Mouse (Mus musculus) limb, embryonic 15.5 days (tissue): ENCODE measurements around the gene Ewsr1. TPM values are rescaled to one million over a fixed set of nuclear protein-coding genes. Genes with fewer than 3 reads are reported as not detected.
A peak's percentile ranks its signal among the peaks of the same experiment; 100 is the strongest.

Experiments used
- ATAC-seq: fragments of 200-750 bp; cut with Nextera tagmentation; 2 replicates; pipeline ENCODE4 v1.8.0; 2017; ENCODE audit warnings: low read depth, moderate TSS enrichment; ENCODE audit not compliant: insufficient number of reproducible peaks, low FRiP score, low TSS enrichment
- H3K27ac ChIP-seq: fragments of 300-500 bp; sonication (generic); 2 replicates; pipeline ENCODE4 v1.5.1; 2015; ENCODE audit warnings: moderate library complexity, mild to moderate bottlenecking, inconsistent platforms
- H3K27me3 ChIP-seq: fragments of 300-500 bp; sonication (generic); 2 replicates; pipeline ENCODE4 v1.6.1; 2015; ENCODE audit warnings: inconsistent platforms
- H3K36me3 ChIP-seq: fragments of 300-500 bp; sonication (generic); 2 replicates; pipeline ENCODE4 v1.6.1; 2015; ENCODE audit warnings: inconsistent platforms
- H3K4me1 ChIP-seq: fragments of 300-500 bp; sonication (generic); 2 replicates; pipeline ENCODE4 v1.6.1; 2015; ENCODE audit warnings: inconsistent platforms
- H3K4me2 ChIP-seq: fragments of 300-500 bp; sonication (generic); 2 replicates; pipeline ENCODE4 v1.6.1; 2015; ENCODE audit warnings: mild to moderate bottlenecking, inconsistent platforms
- H3K4me3 ChIP-seq: fragments of 300-500 bp; sonication (generic); 2 replicates; pipeline ENCODE4 v1.5.1; 2015; ENCODE audit warnings: mild to moderate bottlenecking, inconsistent platforms
- H3K9ac ChIP-seq: fragments of 300-500 bp; sonication (generic); 2 replicates; pipeline ENCODE4 v1.6.1; 2015; ENCODE audit warnings: inconsistent platforms
- H3K9me3 ChIP-seq: fragments of 300-500 bp; sonication (generic); 2 replicates; pipeline ENCODE4 v1.6.1; 2016; ENCODE audit warnings: inconsistent platforms
- WGBS: fragments of 180-500 bp; shearing (Covaris S2); methylation state at CpG from one replicate; pipeline ENCODE4 v1.1.7; 2015; 5-methylcytosine and 5-hydroxymethylcytosine counted together
- polyA plus RNA-seq: library from polyadenylated mRNA; unstranded; fragments of >200 nt; fragmentation: Nextera tagmentation; extraction: Ambion mirVana; gene quantifications from 2 replicates; pipeline ENCODE4 v1.2.1, GENCODE M21; 2015

The Ewsr1 gene
- polyA plus RNA-seq, 1 experiment from 2014 or later, result 655 TPM

DNA sequence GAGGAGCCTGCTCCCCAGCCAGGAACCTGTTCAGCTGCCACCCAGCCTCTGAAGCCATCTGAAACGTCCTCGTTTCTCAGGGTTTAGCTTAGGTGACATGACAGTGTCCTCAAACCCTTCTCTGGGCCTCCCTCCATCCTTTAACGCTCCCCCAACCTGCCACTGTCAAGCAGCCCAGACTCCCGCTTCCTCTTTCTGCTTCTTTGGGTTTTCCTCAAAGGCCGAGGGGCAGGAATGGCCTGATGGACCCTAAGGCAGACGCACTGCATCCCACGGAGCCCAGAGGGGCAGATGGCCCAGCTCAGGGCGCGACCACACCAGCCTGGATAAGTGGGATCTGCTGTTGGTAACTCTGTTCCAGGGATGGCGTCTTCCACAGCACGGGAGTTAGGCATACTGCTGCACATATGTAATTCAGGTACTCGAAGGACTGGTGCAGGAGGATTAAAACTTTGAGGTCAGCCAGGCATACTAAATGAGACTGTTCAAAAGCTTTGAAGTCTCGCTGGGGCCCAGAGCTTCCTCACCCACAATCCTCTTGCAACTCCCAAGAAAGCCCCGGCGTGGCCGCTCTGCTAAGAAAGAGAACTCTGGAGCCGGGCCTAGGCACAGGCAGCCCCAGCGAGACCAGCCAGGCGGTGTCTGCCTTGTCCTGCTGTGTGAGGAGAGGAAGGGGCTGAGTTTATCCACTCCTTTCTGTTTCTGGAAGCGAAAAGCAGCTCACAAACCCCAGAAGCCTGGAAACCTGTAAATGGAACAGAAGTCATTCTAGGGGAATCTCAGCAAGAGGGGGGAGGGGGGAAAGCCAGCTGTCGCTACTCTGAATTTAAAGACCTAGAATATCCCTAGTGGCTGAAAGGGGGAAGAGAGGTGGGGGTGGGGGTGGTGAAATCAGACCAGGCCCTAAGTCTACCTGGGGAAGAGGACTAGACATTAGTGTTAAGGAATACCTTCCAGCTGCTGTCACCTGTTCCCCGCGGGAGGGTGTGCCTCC lies 42.8 kb downstream of the Ewsr1 start:
- WGBS, result 39% methylated on average over 23 of the region's 23 CpGs
- no peak overlapping the region for H3K4me2 ChIP-seq
- no peak for ATAC-seq
- peaks cover 42% of the 10 kb centered on the region for H3K4me1 ChIP-seq
- H3K27me3 ChIP-seq, result peaks cover 63% of the 10 kb centered on the region
- H3K4me3 ChIP-seq, result no peak overlapping the region
- H3K9me3 ChIP-seq, result no peaks in the 10 kb centered on the region
- H3K36me3 ChIP-seq, result peaks cover 6% of the 10 kb centered on the region
- 0 out of 2 replicates have a peak overlapping the region, but pooled peaks have one; percentile 17 for H3K27ac ChIP-seq
- no peak overlapping the region for H3K9ac ChIP-seq

DNA sequence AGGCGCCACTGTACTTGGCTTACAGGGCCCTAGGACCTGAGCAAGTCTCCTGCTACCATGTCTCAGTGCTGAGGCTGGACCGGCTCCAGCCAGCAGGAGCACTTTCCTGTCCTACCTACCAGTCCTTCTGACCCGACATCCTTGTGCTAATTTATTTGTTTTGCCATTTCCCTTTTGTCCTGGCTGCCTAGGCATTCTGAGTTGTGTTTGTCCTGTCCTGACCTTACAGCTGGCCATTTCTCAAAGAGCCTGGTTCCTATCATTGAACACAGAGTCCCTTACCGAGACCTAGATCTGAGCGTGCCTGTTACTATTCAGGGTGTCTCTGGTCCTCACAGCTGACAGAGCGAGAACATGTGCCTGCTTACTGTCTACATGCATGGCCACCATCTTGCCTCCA lies 44.2 kb downstream of the Ewsr1 start:
- ATAC-seq, result no peak
- Histone ChIP-seq H3K4me3 (no peak overlapping the region), H3K4me2 (no peak overlapping the region), H3K9me3 (no peaks in the 10 kb centered on the region), H3K36me3 (no peaks in the 10 kb centered on the region), H3K4me1 (peaks cover 32% of the 10 kb centered on the region), H3K9ac (no peak overlapping the region), H3K27me3 (peaks cover 49% of the 10 kb centered on the region), H3K27ac (no peak overlapping the region)
- WGBS, result 61% methylated on average over 6 of the region's 6 CpGs

DNA sequence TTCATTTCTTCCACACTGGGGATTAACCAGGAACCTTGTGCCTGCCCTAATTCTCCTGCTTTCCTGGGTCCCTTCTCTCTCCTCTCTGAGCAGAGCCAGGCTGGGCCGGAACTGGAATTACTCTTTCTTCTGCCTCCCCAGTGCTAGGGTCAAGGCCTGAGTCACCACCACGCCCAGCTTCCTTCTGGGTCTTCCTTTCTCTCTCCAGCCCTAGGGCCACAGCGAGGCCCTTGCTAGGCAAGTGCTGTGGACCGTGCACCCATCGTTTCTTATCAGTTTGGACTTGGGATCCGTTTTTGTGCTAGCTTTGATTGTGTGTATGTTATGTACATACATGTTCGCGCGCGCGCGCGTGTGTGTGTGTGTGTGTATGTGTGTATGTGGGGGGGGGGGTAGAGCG lies 44.9 kb downstream of the Ewsr1 start:
- 91% methylated on average over 14 of the region's 14 CpGs for WGBS
- Histone ChIP-seq H3K36me3 (no peaks in the 10 kb centered on the region), H3K4me3 (no peak overlapping the region), H3K9ac (no peak overlapping the region), H3K9me3 (no peaks in the 10 kb centered on the region), H3K4me2 (no peak overlapping the region), H3K27me3 (peaks cover 42% of the 10 kb centered on the region), H3K4me1 (peaks cover 25% of the 10 kb centered on the region), H3K27ac (no peak overlapping the region)
- no peak for ATAC-seq

DNA sequence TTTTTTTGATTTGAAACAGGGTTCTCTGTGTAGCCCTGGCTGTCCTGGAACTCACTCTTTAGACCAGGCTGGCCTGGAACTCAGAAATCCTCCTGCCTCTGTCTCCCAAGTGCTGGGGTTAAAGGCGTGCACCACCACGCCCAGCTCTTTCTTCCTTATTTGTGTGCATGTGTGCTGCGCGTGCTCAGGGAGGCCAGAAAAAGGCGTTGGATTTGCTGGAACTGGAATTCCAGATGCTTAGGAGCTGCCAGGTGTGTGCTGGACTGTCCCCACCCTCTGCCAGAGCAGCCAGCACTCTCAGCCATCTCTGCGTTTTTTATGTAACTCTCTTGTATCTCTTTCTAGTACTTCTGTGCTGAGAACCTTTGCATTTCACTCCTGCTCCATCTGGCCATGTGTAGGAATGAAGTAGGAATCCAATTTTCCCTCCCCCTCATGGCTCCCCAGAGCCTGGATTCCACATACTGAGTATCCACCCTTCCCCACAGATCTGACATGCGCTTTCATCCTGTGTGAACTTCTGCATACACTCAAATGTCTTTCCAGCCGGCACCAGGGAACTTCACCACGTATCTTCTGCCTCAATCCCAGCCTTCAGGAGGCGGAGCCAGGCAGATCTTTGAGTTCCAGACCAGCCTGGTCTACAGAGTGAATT lies 46.7 kb downstream of the Ewsr1 start:
- Histone ChIP-seq H3K9ac (no peak overlapping the region), H3K27me3 (peaks cover 26% of the 10 kb centered on the region), H3K4me3 (no peak overlapping the region), H3K4me1 (peaks cover 9% of the 10 kb centered on the region), H3K36me3 (no peaks in the 10 kb centered on the region), H3K27ac (peak overlapping the region; percentile 22; the same call in 1 of the 2 replicates), H3K9me3 (no peaks in the 10 kb centered on the region), H3K4me2 (no peak overlapping the region)
- 57% methylated on average over 10 of the region's 10 CpGs for WGBS
- ATAC-seq, result no peak

DNA sequence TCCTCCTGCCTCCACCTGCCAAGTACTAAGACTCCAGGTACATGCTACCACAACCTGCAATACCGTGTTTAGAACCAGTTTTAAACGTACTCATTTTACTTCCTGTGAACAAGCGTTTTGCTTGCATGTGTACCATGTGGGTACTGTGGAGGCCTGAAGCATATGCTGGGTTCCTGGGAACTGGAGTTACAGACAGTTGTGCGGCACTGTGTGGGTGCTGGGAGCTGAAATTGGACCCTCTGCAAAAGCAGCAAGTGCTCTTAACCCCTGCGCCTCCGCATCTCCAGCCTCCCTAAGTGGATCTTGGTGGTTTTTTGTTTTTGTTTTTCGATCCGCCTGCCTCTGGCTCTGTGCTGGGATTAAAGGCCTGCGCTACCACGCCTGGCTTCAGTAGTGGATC lies 47.4 kb downstream of the Ewsr1 start:
- 78% methylated on average over 10 of the region's 10 CpGs for WGBS
- ATAC-seq, result no peak
- peaks cover 19% of the 10 kb centered on the region for H3K27me3 ChIP-seq
- H3K27ac ChIP-seq, result no peak overlapping the region
- H3K36me3 ChIP-seq, result no peaks in the 10 kb centered on the region
- no peak overlapping the region for H3K4me2 ChIP-seq
- H3K9ac ChIP-seq, result no peak overlapping the region
- H3K9me3 ChIP-seq, result no peaks in the 10 kb centered on the region
- no peak overlapping the region for H3K4me3 ChIP-seq
- peaks cover 4% of the 10 kb centered on the region; the same call in 1 of the 2 replicates for H3K4me1 ChIP-seq

DNA sequence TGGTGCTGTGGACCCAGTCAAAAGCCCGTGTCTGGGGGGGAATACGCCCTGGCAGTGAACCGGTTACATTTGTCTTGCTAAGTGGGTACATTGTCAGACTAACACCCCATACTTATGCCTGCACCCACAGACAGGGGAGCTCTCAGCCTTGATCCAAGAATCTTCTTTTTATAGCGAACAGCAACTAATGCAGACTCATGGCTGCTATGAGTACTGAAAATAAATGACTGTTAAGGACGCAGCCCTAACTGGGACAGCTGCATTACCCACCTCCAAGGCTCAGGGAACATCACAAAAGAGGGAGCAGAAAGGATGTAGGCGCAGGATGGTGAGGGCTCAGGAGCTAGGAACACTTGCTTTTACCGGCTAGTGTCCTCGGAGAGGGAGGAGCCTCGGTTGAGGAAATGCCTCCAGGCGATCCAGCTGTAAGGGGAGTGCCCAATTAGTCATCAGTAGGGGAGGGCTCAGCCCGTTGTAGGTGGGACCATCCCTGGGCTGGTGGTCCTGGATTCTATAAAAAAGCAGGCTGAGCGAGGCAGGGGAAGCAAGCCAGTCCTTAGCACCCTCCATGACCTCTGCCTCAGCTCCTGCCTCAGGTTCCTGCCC lies 52.6 kb downstream of the Ewsr1 start:
- no peak overlapping the region for H3K4me2 ChIP-seq
- ATAC-seq, result no peak
- H3K9me3 ChIP-seq, result no peaks in the 10 kb centered on the region
- 41% methylated on average over 12 of the region's 12 CpGs for WGBS
- no peak overlapping the region for H3K4me3 ChIP-seq
- H3K27ac ChIP-seq, result no peak overlapping the region
- peaks cover 16% of the 10 kb centered on the region for H3K36me3 ChIP-seq
- peaks cover 6% of the 10 kb centered on the region for H3K4me1 ChIP-seq
- H3K9ac ChIP-seq, result no peak overlapping the region
- H3K27me3 ChIP-seq, result no peaks in the 10 kb centered on the region

DNA sequence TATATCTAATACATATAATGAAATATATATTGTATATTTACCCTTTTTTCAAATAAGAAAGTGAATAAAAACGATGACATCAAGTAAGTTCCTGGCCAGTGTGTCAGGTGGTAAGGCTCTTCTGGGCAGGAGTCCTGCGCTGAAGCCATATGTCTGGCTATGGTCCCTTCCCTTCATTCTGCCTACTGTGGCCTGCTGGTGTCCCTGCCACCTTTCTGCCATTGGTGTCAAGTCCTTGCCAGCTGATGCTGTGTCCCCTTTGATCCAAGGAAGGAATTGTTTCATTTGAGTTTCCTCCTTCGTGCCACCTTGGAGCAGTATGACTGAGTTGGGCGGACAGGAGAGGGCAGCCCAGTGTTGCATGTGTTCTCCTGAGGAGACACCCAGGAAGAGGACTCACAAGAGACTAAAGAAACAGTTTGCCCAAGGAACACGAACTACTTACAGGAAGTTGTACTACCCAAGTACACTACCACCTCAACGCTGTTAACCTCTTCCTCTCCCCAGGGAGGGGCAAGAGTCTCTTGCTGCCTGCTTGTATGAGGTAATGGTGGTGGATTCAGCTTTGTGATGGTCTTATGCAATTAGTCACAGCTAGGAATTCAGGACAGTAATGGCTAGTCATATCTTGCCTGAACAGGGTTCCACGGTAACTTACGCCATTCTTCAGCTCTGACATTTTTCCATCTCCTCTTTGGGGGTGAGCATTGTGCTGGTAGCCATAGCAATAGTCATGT lies 56.3 kb downstream of the Ewsr1 start:
- peaks cover 50% of the 10 kb centered on the region for H3K36me3 ChIP-seq
- H3K4me2 ChIP-seq, result no peak overlapping the region
- H3K27ac ChIP-seq, result no peak overlapping the region
- H3K9me3 ChIP-seq, result no peaks in the 10 kb centered on the region
- no peaks in the 10 kb centered on the region for H3K27me3 ChIP-seq
- peaks cover 13% of the 10 kb centered on the region for H3K4me1 ChIP-seq
- H3K9ac ChIP-seq, result no peak overlapping the region
- no peak for ATAC-seq
- WGBS, result 87% methylated on average over 8 of the region's 8 CpGs
- H3K4me3 ChIP-seq, result no peak overlapping the region

DNA sequence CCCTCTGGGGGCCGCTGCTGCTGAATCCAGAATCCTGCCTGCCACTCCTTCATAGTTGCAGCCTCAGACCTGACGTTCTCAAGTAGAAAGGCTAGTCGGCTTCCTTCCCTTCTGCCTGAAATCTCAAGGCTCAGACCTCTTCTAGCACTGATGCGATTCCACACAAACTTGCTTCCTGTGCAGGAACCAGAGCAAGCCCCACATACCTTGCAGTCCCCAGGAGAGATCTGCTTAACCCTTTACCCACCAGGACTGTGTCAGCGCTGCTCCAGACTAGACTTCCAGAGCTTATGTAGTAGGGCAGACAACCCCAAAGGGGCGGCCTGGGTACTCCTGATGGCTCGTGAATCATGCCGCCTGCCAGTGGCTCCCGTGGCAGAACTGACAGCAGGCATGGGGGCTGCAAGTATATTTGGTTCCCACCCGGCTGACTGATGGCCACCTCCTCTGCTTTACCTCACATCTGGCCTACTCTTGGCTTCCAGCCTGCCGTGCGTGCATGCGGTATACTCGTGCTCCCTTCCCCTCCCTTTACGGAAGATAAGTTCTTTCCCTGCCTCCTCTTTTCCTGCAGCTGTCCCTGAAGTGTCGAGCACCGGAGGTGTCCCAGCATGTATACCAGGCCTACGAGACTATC lies 57.8 kb downstream of the Ewsr1 start:
- 54% methylated on average over 18 of the region's 18 CpGs for WGBS
- 0 out of 2 replicates have a peak overlapping the region, but pooled peaks have one; percentile 40 for H3K27ac ChIP-seq
- no peak for ATAC-seq
- H3K4me1 ChIP-seq, result peaks cover 13% of the 10 kb centered on the region
- H3K4me3 ChIP-seq, result no peak overlapping the region
- H3K9ac ChIP-seq, result no peak overlapping the region
- H3K4me2 ChIP-seq, result no peak overlapping the region
- H3K36me3 ChIP-seq, result peaks cover 65% of the 10 kb centered on the region
- H3K9me3 ChIP-seq, result no peaks in the 10 kb centered on the region
- H3K27me3 ChIP-seq, result no peaks in the 10 kb centered on the region

DNA sequence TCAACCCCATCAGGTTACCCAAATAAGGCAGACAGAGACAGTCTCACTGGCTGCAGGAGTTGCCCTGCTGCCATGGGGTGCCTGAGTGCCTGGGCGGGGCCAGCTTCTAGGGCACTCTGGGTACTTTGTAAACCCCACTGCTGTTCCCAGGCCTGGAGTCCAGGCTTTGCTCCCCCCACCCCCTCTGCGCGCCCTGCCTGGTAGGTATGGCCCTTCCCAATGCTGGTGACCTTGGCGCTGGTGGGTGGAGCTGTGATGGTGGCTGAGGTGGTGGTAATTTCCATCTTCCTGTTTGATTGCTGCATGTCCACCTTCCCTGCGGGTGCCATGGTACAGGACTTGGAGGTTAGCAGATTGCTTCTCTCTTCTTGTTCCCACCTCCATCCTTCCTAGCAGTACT lies 58.5 kb downstream of the Ewsr1 start:
- no peak overlapping the region for H3K4me2 ChIP-seq
- no peak overlapping the region for H3K9ac ChIP-seq
- no peak for ATAC-seq
- H3K36me3 ChIP-seq, result peaks cover 71% of the 10 kb centered on the region
- H3K27me3 ChIP-seq, result no peaks in the 10 kb centered on the region
- peaks cover 13% of the 10 kb centered on the region for H3K4me1 ChIP-seq
- no peak overlapping the region for H3K27ac ChIP-seq
- H3K9me3 ChIP-seq, result no peaks in the 10 kb centered on the region
- WGBS, result 90% methylated on average over 5 of the region's 5 CpGs
- H3K4me3 ChIP-seq, result no peak overlapping the region

DNA sequence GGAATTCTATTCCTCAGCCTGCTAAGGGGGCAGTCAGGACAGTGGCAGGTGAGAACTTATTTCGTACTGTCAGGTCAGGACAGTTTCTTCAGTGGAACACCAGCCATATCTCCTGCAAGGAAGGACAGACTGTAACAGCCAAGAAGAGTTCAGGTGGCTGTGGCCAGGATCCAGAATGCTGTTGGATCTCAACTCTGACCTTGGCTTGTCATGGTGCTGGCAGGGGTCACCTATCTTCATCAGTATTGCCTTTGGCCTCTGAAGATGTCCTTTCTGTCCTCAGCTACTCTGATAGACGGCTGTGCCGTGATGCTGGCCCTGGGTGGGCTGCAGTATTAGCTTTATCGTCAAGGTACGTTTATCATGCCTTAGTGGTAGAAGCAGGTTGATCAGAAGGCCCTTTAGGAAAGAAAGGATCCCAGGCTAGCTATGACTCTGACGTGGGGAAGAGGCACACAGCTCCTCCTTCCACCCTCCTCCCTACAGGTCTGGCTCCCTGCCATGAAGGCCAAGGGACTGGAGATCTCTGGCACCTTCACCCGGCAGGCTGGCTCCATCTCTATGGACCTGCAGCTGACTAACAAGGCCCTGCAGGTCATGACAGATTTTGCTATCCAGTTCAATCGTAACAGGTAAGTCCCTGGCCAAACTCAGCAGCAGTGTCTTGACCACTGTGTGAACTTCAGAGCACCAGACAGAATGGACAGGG lies 61.8 kb downstream of the Ewsr1 start:
- Histone ChIP-seq H3K4me1 (peaks cover 13% of the 10 kb centered on the region), H3K9me3 (no peaks in the 10 kb centered on the region), H3K9ac (no peak overlapping the region), H3K4me2 (no peak overlapping the region), H3K27ac (no peak overlapping the region), H3K27me3 (no peaks in the 10 kb centered on the region), H3K4me3 (no peak overlapping the region), H3K36me3 (peaks cover 96% of the 10 kb centered on the region)
- no peak for ATAC-seq
- 84% methylated on average over 8 of the region's 8 CpGs for WGBS

DNA sequence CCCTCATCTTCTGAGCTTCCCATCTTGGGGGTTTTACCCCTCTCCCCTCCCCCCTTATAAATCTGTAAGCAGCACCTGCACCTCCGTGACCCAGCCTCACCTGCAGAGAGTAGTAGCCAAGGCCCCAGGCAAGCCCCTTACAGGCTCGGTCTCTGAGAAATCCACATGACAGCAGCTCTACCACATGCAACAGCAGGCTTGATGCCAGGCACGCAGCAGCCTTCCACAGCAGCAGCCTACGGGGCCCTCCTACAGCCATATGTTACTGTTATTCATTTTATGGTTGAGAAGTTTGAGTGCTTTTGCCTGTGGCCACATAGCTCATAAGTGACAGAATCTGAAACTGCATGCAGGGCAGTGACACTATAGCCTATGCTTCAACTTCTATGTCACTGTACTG lies 63.6 kb downstream of the Ewsr1 start:
- Histone ChIP-seq H3K9me3 (no peaks in the 10 kb centered on the region), H3K9ac (no peak overlapping the region), H3K4me2 (no peak overlapping the region), H3K36me3 (peaks cover 97% of the 10 kb centered on the region), H3K4me3 (no peak overlapping the region), H3K4me1 (no peaks in the 10 kb centered on the region), H3K27me3 (no peaks in the 10 kb centered on the region), H3K27ac (no peak overlapping the region)
- no peak for ATAC-seq
- WGBS, result 74% methylated on average over 4 of the region's 4 CpGs
